Mouse (Mus musculus) hindbrain, embryonic 11.5 days (tissue): Measurements from ENCODE around the gene Pih1d2. TPM values are rescaled to one million over a fixed set of nuclear protein-coding genes. Genes with fewer than 3 reads are reported as not detected.

Experiments
- ATAC-seq: fragments of 200-750 bp; cut with Nextera tagmentation; 2 replicates; pipeline ENCODE4 v1.8.0; 2017; ENCODE audit warnings: mild to moderate bottlenecking, moderate TSS enrichment, moderate library complexity; ENCODE audit not compliant: low FRiP score
- DNase-seq: peaks from one replicate; pipeline ENCODE4 v3.0.0-alpha.2; 2015; ENCODE audit warnings: low spot score
- H3K27ac ChIP-seq: fragments of 300-500 bp; sonication (generic); 2 replicates; pipeline ENCODE4 v1.5.1; 2014; ENCODE audit warnings: mild to moderate bottlenecking, low read depth, low read length
- H3K27me3 ChIP-seq: fragments of 300-500 bp; sonication (generic); 2 replicates; pipeline ENCODE4 v1.6.1; 2014; ENCODE audit warnings: mild to moderate bottlenecking, low read length, moderate library complexity, mixed read lengths; ENCODE audit not compliant: control insufficient read depth, insufficient read depth
- H3K36me3 ChIP-seq: fragments of 300-500 bp; sonication (generic); 2 replicates; pipeline ENCODE4 v1.6.1; 2014; ENCODE audit warnings: mild to moderate bottlenecking, low read length, moderate library complexity, mixed read lengths; ENCODE audit not compliant: control insufficient read depth, insufficient read depth
- H3K4me1 ChIP-seq: fragments of 300-500 bp; sonication (generic); replicated peaks from 2 replicates; pipeline ENCODE4 v1.6.1; 2014; ENCODE audit warnings: low read length, mixed read lengths; ENCODE audit not compliant: control insufficient read depth, insufficient read depth
- H3K4me2 ChIP-seq: fragments of 300-500 bp; sonication (generic); replicated peaks from 2 replicates; pipeline ENCODE4 v1.6.1; 2014; ENCODE audit warnings: mild to moderate bottlenecking, low read depth, low read length
- H3K4me3 ChIP-seq: fragments of 300-500 bp; sonication (generic); 2 replicates; pipeline ENCODE4 v1.5.1; 2014; ENCODE audit warnings: low read depth, low read length
- H3K9ac ChIP-seq: fragments of 300-500 bp; sonication (generic); 2 replicates; pipeline ENCODE4 v1.6.1; 2014; ENCODE audit warnings: low read depth, low read length
- H3K9me3 ChIP-seq: fragments of 300-500 bp; sonication (generic); 2 replicates; pipeline ENCODE4 v1.6.1; 2016; ENCODE audit warnings: low read length; ENCODE audit not compliant: control insufficient read depth
- WGBS: fragments of 180-500 bp; shearing (Covaris S2); extraction: QIAGEN DNeasy Blood & Tissue Kit; methylation state at CpG from one replicate; pipeline ENCODE4 v1.1.7; 2014; 5-methylcytosine and 5-hydroxymethylcytosine counted together
- polyA plus RNA-seq: library from polyadenylated mRNA; unstranded; fragments of >200 nt; fragmentation: Nextera tagmentation; extraction: Ambion mirVana; gene quantifications from 2 replicates; pipeline ENCODE4 v1.2.1, GENCODE M21; 2014

Pih1d2 gene
- polyA plus RNA-seq, 1 experiment from 2014 or later = 9.8 TPM

GRCm38 (mm10) chr9:50667579-50668498, 50.7 kb downstream of the Pih1d2 start:
- no peaks in the 10 kb centered on the region for H3K27me3 ChIP-seq
- ATAC-seq (no peak), DNase-seq (no peak)
- no peaks in the 10 kb centered on the region for H3K36me3 ChIP-seq
- WGBS = 82% methylated on average over 8 of the region's 8 CpGs
- H3K4me3 ChIP-seq = no peak overlapping the region
- H3K27ac ChIP-seq = no peak overlapping the region
- no peak overlapping the region for H3K4me2 ChIP-seq
- H3K9me3 ChIP-seq = no peaks in the 10 kb centered on the region
- H3K4me1 ChIP-seq = no peaks in the 10 kb centered on the region
- H3K9ac ChIP-seq = no peak overlapping the region

- DNase-seq (peak; percentile 56), ATAC-seq (peak; percentile 63; the same call in 1 of the 2 replicates)
- H3K27me3 ChIP-seq = no peaks in the 10 kb centered on the region
- WGBS = 39% methylated on average over 5 of the region's 5 CpGs
- H3K9me3 ChIP-seq = no peaks in the 10 kb centered on the region
- no peak overlapping the region for H3K27ac ChIP-seq
- H3K9ac ChIP-seq = no peak overlapping the region
- H3K4me3 ChIP-seq = no peak overlapping the region
- no peak overlapping the region for H3K4me2 ChIP-seq
- no peaks in the 10 kb centered on the region for H3K36me3 ChIP-seq
- H3K4me1 ChIP-seq = no peaks in the 10 kb centered on the region
These were observed 53.6 kb downstream of the Pih1d2 start for GRCm38 (mm10) chr9:50670690-50671089.

Other genes starting within 250 kb of the Pih1d2 start
- gene Plet1, start 122.8 kb upstream of the Pih1d2 start, polyA plus RNA-seq = 0.59 and 0.68 TPM in 2 replicates
- 92.6 and 98.2 TPM in 2 replicates for gene Pts, start 88.6 kb upstream of the Pih1d2 start, polyA plus RNA-seq
- 5.2 and 8.5 TPM in 2 replicates for gene Il18, start 62.5 kb upstream of the Pih1d2 start, polyA plus RNA-seq
- 0.14 and 0.20 TPM in 2 replicates for gene Bco2, start 62.1 kb upstream of the Pih1d2 start, polyA plus RNA-seq
- gene Tex12, start 56.0 kb upstream of the Pih1d2 start, polyA plus RNA-seq = 0.15 and 0.17 TPM in 2 replicates
- gene Sdhd, start 13.5 kb upstream of the Pih1d2 start, polyA plus RNA-seq = 254 and 265 TPM in 2 replicates
- gene Timm8b, start 13.4 kb upstream of the Pih1d2 start, polyA plus RNA-seq = 325 TPM in 2 replicates
- 29.9 and 30.6 TPM in 2 replicates for gene Nkapd1, start 143 bp downstream of the Pih1d2 start, polyA plus RNA-seq
- 54.9 and 59.2 TPM in 2 replicates for gene Dlat, start 42.5 kb downstream of the Pih1d2 start, polyA plus RNA-seq
- gene Dixdc1, start 122.2 kb downstream of the Pih1d2 start, polyA plus RNA-seq = 25.2 and 31.0 TPM in 2 replicates
- gene 2310030G06Rik, start 129.2 kb downstream of the Pih1d2 start, polyA plus RNA-seq = 1.3 and 1.7 TPM in 2 replicates
- 5.9 and 7.4 TPM in 2 replicates for gene Cryab, start 134.0 kb downstream of the Pih1d2 start, polyA plus RNA-seq
- 1.9 and 2.4 TPM in 2 replicates for gene Hspb2, start 135.0 kb downstream of the Pih1d2 start, polyA plus RNA-seq
- gene Fdxacb1, start 150.9 kb downstream of the Pih1d2 start, polyA plus RNA-seq = 13.4 and 15.5 TPM in 2 replicates
- gene Alg9, start 157.7 kb downstream of the Pih1d2 start, polyA plus RNA-seq = 38.3 and 39.3 TPM in 2 replicates
- gene 1110032A03Rik, start 158.2 kb downstream of the Pih1d2 start, polyA plus RNA-seq = 38.5 and 42.3 TPM in 2 replicates
- gene Ppp2r1b, start 228.0 kb downstream of the Pih1d2 start, polyA plus RNA-seq = 105 and 118 TPM in 2 replicates